Mouse (Mus musculus): Measurements from ENCODE around the gene Sppl3. TPM values are rescaled to one million over a fixed set of nuclear protein-coding genes. Genes with fewer than 3 reads are reported as not detected.

Sppl3 gene
- total RNA-seq, 2 experiments from 2014 or later, result 30.1 to 32.2 TPM

Other genes starting within 250 kb of the Sppl3 start
- 10 to 100 TPM; 30.6 to 35.8 TPM for gene Ankrd13a, start 236.5 kb upstream of the Sppl3 start, total RNA-seq (2021)
- 10 to 100 TPM; 20.7 to 26.7 TPM for gene Git2, start 235.6 kb upstream of the Sppl3 start, total RNA-seq (2021)
- 1 to 10 TPM; 4.0 to 4.5 TPM for gene 1500011B03Rik, start 187.7 kb upstream of the Sppl3 start, total RNA-seq (2021)
- gene 4930519G04Rik, start 157.5 kb upstream of the Sppl3 start, total RNA-seq (2021), result not detected
- gene Gm9936, start 152.5 kb upstream of the Sppl3 start, total RNA-seq (2021), result not detected
- 1 to 10 TPM; 5.0 TPM for gene Oasl2, start 114.2 kb upstream of the Sppl3 start, total RNA-seq (2021)
- under 1 TPM; 0.39 to 0.82 TPM for gene Oasl1, start 87.9 kb upstream of the Sppl3 start, total RNA-seq (2021)
- 10 to 100 TPM; 25.3 to 28.0 TPM for gene 2210016L21Rik, start 69.0 kb upstream of the Sppl3 start, total RNA-seq (2021)
- not detected for gene Hnf1a, start 40.0 kb upstream of the Sppl3 start, total RNA-seq (2021)
- gene Gm10401, start 87.2 kb downstream of the Sppl3 start, total RNA-seq (2021), result not detected
- 100 to 1,000 TPM; 230 to 252 TPM for gene Acads, start 108.2 kb downstream of the Sppl3 start, total RNA-seq (2021)
- gene Unc119b, start 123.8 kb downstream of the Sppl3 start, total RNA-seq (2021), result 10 to 100 TPM; 19.3 to 20.2 TPM
- gene Mlec, start 147.0 kb downstream of the Sppl3 start, total RNA-seq (2021), result 10 to 100 TPM; 81.5 to 82.4 TPM
- gene Cabp1, start 183.2 kb downstream of the Sppl3 start, total RNA-seq (2021), result 1 to 10 TPM; 1.8 to 2.0 TPM
- gene Pop5, start 224.7 kb downstream of the Sppl3 start, total RNA-seq (2021), result 10 to 100 TPM; 35.6 to 37.4 TPM

All from heart, adult 18-20 months (tissue).